Mouse (Mus musculus) lung, embryonic 14.5 days (tissue): ENCODE measurements around the gene Prr15l. TPM values are rescaled to one million over a fixed set of nuclear protein-coding genes. Genes with fewer than 3 reads are reported as not detected.

Experiments
- ATAC-seq: fragments of 200-750 bp; cut with Nextera tagmentation; 2 replicates; pipeline ENCODE4 v1.8.0; 2017; ENCODE audit warnings: mild to moderate bottlenecking, moderate TSS enrichment, moderate library complexity; ENCODE audit not compliant: insufficient read depth
- DNase-seq: peaks from one replicate; pipeline ENCODE4 v3.0.0-alpha.2; 2015
- H3K27ac ChIP-seq: fragments of 300-500 bp; sonication (generic); 2 replicates; pipeline ENCODE4 v1.5.1; 2014; ENCODE audit warnings: low read depth, mild to moderate bottlenecking, moderate library complexity
- H3K27me3 ChIP-seq: fragments of 300-500 bp; sonication (generic); 2 replicates; pipeline ENCODE4 v1.6.1; 2014; ENCODE audit warnings: low read length, control low read depth; ENCODE audit not compliant: insufficient read depth
- H3K36me3 ChIP-seq: fragments of 300-500 bp; sonication (generic); 2 replicates; pipeline ENCODE4 v1.6.1; 2014; ENCODE audit warnings: control low read depth; ENCODE audit not compliant: insufficient read depth
- H3K4me1 ChIP-seq: fragments of 300-500 bp; sonication (generic); 2 replicates; pipeline ENCODE4 v1.6.1; 2014; ENCODE audit warnings: antibody characterized with exemption, control low read depth; ENCODE audit not compliant: insufficient read depth
- H3K4me2 ChIP-seq: fragments of 300-500 bp; sonication (generic); 2 replicates; pipeline ENCODE4 v1.6.1; 2014; ENCODE audit warnings: mild to moderate bottlenecking
- H3K4me3 ChIP-seq: fragments of 300-500 bp; sonication (generic); 2 replicates; pipeline ENCODE4 v1.5.1; 2014; ENCODE audit warnings: low read depth, low read length
- H3K9ac ChIP-seq: fragments of 300-500 bp; sonication (generic); 2 replicates; pipeline ENCODE4 v1.6.1; 2014
- H3K9me3 ChIP-seq: fragments of 300-500 bp; sonication (generic); 2 replicates; pipeline ENCODE4 v1.6.1; 2016; ENCODE audit warnings: low read depth, low read length, control low read depth
- CTCF ChIP-seq: IDR thresholded peaks from 2 replicates; pipeline ENCODE4 v1.5.1; 2016; ENCODE audit warnings: antibody characterized with exemption, low read depth
- WGBS: fragments of 180-500 bp; shearing (Covaris S2); extraction: QIAGEN DNeasy Blood & Tissue Kit; methylation state at CpG from one replicate; pipeline ENCODE4 v1.1.7; 2014; 5-methylcytosine and 5-hydroxymethylcytosine counted together
- polyA plus RNA-seq: library from polyadenylated mRNA; unstranded; fragments of >200 nt; fragmentation: Nextera tagmentation; extraction: Ambion mirVana; gene quantifications from 2 replicates; pipeline ENCODE4 v1.2.1, GENCODE M21; 2014

Gene Prr15l
- polyA plus RNA-seq, 1 experiment from 2014 or later: 24.1 TPM

DNA sequence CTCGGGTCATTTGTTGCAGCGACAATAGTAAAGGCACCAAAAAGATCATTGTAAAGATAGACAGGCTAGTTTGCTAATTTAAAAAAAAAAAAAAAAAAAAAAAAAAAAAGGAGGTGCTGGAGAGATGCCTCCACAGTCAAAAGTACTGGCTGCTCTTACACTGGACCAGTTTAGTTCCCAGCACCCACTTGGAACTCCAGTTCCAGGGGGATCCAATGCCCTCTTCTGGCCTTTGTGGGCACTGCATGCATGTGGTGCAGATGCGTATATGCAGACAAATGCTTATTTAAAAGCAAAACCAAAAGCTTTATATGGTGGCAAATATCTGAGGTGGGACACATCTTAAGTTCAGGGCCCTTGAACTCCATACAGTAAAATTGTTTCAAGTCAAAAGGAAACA is 22.9 kb downstream of the Prr15l start:
- ATAC-seq (no peak), DNase-seq (no peak)
- TF ChIP-seq CTCF: peak; percentile 42
- no peak overlapping the region for H3K4me3 ChIP-seq
- WGBS: 98% methylated on average over 3 of the region's 3 CpGs
- no peaks in the 10 kb centered on the region for H3K4me1 ChIP-seq
- H3K4me2 ChIP-seq: no peak overlapping the region
- no peaks in the 10 kb centered on the region for H3K9me3 ChIP-seq
- no peak overlapping the region for H3K9ac ChIP-seq
- H3K27ac ChIP-seq: no peak overlapping the region
- peaks cover 47% of the 10 kb centered on the region for H3K36me3 ChIP-seq
- H3K27me3 ChIP-seq: no peaks in the 10 kb centered on the region

DNA sequence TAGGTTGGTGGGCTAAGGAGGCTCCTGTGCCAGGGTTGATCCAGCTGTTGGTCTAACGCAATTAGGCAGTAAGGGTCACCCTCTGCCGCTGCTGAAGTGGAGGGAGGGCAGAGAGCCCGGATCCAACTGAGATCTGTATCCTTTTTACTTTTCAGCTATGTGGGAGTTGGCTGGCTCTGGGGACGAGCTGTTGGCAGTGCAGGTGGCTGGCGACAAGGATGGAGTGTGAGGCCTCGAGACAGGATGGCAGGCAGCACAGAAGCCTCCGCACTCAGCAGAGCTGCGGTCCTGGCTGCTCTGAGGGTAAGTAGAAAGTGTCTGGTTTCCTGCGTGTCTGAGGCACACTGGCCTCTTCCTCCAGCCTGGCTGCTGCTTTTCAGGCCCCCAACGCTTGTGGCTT is 24.5 kb downstream of the Prr15l start:
- no peaks in the 10 kb centered on the region for H3K9me3 ChIP-seq
- peaks cover 62% of the 10 kb centered on the region for H3K36me3 ChIP-seq
- H3K4me2 ChIP-seq: no peak overlapping the region
- ATAC-seq (no peak), DNase-seq (no peak)
- WGBS: 77% methylated on average over 10 of the region's 10 CpGs
- no peak overlapping the region for H3K4me3 ChIP-seq
- TF ChIP-seq CTCF: no peak
- no peaks in the 10 kb centered on the region for H3K27me3 ChIP-seq
- H3K9ac ChIP-seq: no peak overlapping the region
- H3K27ac ChIP-seq: no peak overlapping the region
- H3K4me1 ChIP-seq: no peaks in the 10 kb centered on the region

DNA sequence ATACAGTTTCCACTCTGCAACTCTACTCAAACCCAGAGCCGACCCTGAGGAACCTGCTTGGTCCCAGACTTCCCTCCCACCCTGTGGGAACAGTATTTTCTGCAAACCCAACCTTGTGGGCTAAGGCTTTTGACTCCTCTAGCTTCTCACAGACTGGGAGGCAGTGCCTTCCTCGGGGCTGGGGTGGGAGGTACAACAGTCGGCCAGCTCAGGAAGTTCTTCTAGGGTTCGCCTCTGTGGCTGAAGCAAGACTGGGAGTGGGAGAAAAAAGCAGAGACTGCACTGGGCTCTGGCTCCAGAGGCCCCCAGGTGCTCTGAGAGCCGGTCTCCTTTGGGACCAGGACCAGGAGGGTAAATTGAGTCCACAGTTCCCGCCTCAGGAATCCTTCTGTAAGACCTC is 25.0 kb downstream of the Prr15l start:
- Histone ChIP-seq H3K36me3 (peaks cover 67% of the 10 kb centered on the region), H3K4me1 (no peaks in the 10 kb centered on the region), H3K9ac (no peak overlapping the region), H3K27ac (no peak overlapping the region), H3K9me3 (no peaks in the 10 kb centered on the region), H3K4me2 (no peak overlapping the region), H3K4me3 (no peak overlapping the region), H3K27me3 (no peaks in the 10 kb centered on the region)
- DNase-seq: no peak
- no peak for ATAC-seq
- 68% methylated on average over 6 of the region's 6 CpGs for WGBS
- TF ChIP-seq CTCF: no peak

DNA sequence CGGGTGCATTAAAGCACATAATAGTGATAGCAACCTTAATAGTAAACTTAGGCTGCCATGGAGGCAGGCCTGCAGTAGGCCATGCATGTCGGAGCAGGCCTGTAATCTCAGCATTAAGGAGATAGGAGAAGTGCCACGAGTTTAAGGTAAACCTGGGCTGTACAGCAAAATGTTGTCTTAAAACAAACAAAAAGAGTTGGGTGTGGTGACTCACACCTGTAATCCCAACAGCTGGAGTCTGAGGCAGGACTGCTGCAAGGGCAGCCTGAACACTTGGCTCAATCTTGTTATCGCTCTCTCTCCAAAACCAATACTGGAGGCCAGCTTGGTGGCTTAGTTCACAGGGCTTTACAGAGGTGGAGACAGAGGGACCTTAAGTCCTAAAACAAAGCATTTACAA is 27.2 kb downstream of the Prr15l start:
- no peak for TF ChIP-seq CTCF
- DNase-seq (no peak), ATAC-seq (no peak)
- Histone ChIP-seq H3K27me3 (no peaks in the 10 kb centered on the region), H3K4me1 (no peaks in the 10 kb centered on the region), H3K9ac (no peak overlapping the region), H3K36me3 (peaks cover 84% of the 10 kb centered on the region), H3K9me3 (no peaks in the 10 kb centered on the region), H3K4me2 (no peak overlapping the region), H3K4me3 (no peak overlapping the region), H3K27ac (no peak overlapping the region)
- WGBS: 90% methylated on average over 4 of the region's 4 CpGs

DNA sequence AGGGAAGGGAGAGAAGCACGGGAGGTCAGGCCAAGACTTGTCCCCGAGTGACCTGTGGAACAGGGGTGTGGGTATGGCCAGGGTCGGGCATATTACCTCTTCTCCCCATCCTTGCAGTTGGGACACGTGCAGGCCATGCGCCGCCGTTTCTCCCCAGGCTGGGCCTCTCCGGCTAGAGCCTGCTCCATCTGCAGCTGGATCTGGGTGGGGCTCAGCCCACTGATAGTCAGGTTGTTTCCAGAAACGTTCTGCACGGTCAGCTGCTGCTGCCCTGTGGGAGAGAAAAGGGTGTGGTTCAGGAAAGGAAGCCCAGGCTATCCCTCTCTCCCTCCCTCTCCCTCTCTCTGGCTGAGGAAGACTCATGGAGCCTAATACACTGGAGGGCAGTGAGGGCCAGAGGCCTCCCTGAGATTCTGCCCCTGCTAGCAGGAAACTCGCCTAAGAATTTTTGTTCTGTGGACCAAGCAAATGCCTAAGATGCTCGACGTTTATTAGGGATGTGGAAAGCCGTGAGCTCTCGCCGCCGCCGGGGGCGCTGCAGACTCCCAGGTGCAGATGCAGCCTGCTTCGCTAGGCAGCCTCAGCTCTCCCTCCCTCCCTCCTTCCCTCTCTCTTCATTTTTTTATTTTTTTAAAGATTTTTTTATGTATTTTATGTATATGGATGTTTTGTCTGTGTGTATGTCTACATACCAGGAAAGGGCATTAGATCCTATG is 28.3 kb downstream of the Prr15l start:
- H3K27ac ChIP-seq: no peak overlapping the region
- DNase-seq (no peak), ATAC-seq (no peak)
- TF ChIP-seq CTCF: peak; percentile 58
- no peaks in the 10 kb centered on the region for H3K27me3 ChIP-seq
- H3K4me1 ChIP-seq: no peaks in the 10 kb centered on the region
- no peak overlapping the region for H3K4me2 ChIP-seq
- no peak overlapping the region for H3K9ac ChIP-seq
- WGBS: 57% methylated on average over 20 of the region's 20 CpGs
- H3K36me3 ChIP-seq: peaks cover 91% of the 10 kb centered on the region
- H3K9me3 ChIP-seq: no peaks in the 10 kb centered on the region
- no peak overlapping the region for H3K4me3 ChIP-seq

DNA sequence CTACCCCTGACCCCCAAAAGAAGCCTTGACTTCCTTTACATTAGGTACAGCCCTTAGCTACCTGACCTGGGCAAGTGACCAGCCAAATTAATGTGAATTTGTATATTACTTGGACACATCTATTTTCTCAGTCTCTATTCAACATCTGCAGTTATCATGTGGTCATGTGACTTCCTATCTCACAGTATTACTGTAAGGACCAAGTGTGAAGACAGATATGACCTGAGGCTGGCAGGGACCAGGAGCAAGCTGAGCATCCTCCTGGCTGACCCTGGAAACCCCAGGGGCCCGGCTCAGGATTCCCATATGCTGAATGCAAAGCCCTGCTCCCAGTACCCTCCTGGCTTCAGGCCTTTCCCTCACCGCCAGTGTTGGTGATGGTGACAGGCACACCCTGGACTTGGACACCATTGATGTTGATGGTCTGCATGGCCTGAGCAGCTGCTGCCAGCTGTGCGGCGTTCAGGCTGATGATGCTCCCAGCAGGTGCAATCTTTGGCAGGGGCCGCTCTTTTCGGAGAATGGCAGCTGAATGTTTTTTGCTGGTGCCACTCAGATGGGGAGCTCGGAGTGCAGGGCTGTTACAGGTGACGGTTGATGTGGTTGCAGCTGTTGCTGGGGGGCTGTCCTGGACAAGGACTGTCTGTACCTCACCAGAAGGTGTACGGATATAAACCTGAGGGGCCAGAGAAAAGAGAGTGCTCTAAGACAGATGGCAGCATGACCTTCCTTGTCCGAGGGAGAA is 29.3 kb downstream of the Prr15l start:
- TF ChIP-seq CTCF: no peak
- Histone ChIP-seq H3K27me3 (no peaks in the 10 kb centered on the region), H3K4me1 (no peaks in the 10 kb centered on the region), H3K27ac (no peak overlapping the region), H3K9ac (no peak overlapping the region), H3K4me2 (no peak overlapping the region), H3K9me3 (no peaks in the 10 kb centered on the region), H3K4me3 (no peak overlapping the region), H3K36me3 (peaks cover 91% of the 10 kb centered on the region)
- WGBS: 82% methylated on average over 10 of the region's 10 CpGs
- ATAC-seq (no peak), DNase-seq (no peak)

DNA sequence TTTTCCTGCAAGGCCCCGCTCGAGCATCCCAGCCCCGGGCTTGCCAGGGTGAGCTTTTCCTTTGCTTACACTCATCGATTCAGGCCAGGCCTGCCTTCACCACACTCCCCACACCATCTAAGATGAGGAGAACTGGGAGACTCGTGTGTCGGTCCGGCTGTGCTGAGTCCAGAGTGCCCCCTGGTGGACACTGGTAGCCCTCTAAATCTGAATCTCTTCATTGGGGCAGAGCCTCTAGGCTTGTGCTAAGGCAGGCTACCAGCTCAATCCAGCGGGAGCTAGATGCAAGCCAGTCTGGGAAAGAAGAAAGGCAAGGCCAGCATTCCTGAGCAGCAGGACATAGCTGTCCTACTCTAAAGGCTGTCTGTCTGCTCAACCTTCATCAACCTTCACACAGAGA is 35.7 kb downstream of the Prr15l start:
- no peak overlapping the region for H3K4me2 ChIP-seq
- no peak overlapping the region for H3K9ac ChIP-seq
- ATAC-seq (peak; percentile 80), DNase-seq (peak; percentile 95)
- TF ChIP-seq CTCF: peak; percentile 94
- peaks cover 9% of the 10 kb centered on the region for H3K4me1 ChIP-seq
- no peaks in the 10 kb centered on the region for H3K27me3 ChIP-seq
- WGBS: 15% methylated on average over 8 of the region's 8 CpGs
- H3K36me3 ChIP-seq: peaks cover 44% of the 10 kb centered on the region
- H3K27ac ChIP-seq: no peak overlapping the region
- H3K9me3 ChIP-seq: no peaks in the 10 kb centered on the region
- H3K4me3 ChIP-seq: no peak overlapping the region
